Mouse (Mus musculus) heart, postnatal 0 days (tissue): ENCODE data around the gene Thrap3. TPM values are rescaled to one million over a fixed set of nuclear protein-coding genes. Genes with fewer than 3 reads are reported as not detected.
"Not testable (repeated sequence)": the region's sequence is repeated elsewhere in the genome, so short reads cannot be mapped to it uniquely, and the experiment has no call there.

Experiments
- ATAC-seq: fragments of 200-750 bp; cut with Nextera tagmentation; 2 replicates; pipeline ENCODE4 v1.8.0; 2017; ENCODE audit warnings: low read depth, moderate number of reproducible peaks, moderate library complexity; ENCODE audit not compliant: insufficient read depth
- DNase-seq: peaks from one replicate; pipeline ENCODE4 v3.0.0-alpha.2; 2016; ENCODE audit warnings: low spot score
- H3K27ac ChIP-seq: fragments of 300-500 bp; sonication (generic); 2 replicates; pipeline ENCODE4 v1.5.1; 2014; ENCODE audit warnings: low read depth, mild to moderate bottlenecking
- H3K27me3 ChIP-seq: fragments of 300-500 bp; sonication (generic); 2 replicates; pipeline ENCODE4 v1.6.1; 2014; ENCODE audit warnings: low read length, mixed read lengths; ENCODE audit not compliant: control insufficient read depth, insufficient read depth
- H3K36me3 ChIP-seq: fragments of 300-500 bp; sonication (generic); replicated peaks from 2 replicates; pipeline ENCODE4 v1.6.1; 2014; ENCODE audit warnings: low read length, mixed read lengths; ENCODE audit not compliant: control insufficient read depth, insufficient read depth
- H3K4me1 ChIP-seq: fragments of 300-500 bp; sonication (generic); 2 replicates; pipeline ENCODE4 v1.6.1; 2014; ENCODE audit warnings: antibody characterized with exemption; ENCODE audit not compliant: control insufficient read depth, insufficient read depth
- H3K4me2 ChIP-seq: fragments of 300-500 bp; sonication (generic); 2 replicates; pipeline ENCODE4 v1.6.1; 2014; ENCODE audit warnings: low read depth, mild to moderate bottlenecking, low read length, moderate library complexity
- H3K4me3 ChIP-seq: fragments of 300-500 bp; sonication (generic); 2 replicates; pipeline ENCODE4 v1.5.1; 2014; ENCODE audit warnings: low read depth, low read length
- H3K9ac ChIP-seq: fragments of 300-500 bp; sonication (generic); replicated peaks from 2 replicates; pipeline ENCODE4 v1.6.1; 2014; ENCODE audit warnings: low read depth, low read length, mixed read lengths
- H3K9me3 ChIP-seq: fragments of 300-500 bp; sonication (generic); replicated peaks from 2 replicates; pipeline ENCODE4 v1.6.1; 2016; ENCODE audit warnings: low read length; ENCODE audit not compliant: control insufficient read depth
- CTCF ChIP-seq: IDR thresholded peaks from 2 replicates; pipeline ENCODE4 v1.5.1; 2016; ENCODE audit warnings: antibody characterized with exemption, control low read depth, low read depth
- EP300 ChIP-seq: IDR thresholded peaks from 2 replicates; pipeline ENCODE4 v1.6.1; 2016; ENCODE audit warnings: antibody characterized with exemption, low read depth
- WGBS: fragments of 180-500 bp; shearing (Covaris S2); extraction: QIAGEN DNeasy Blood & Tissue Kit; methylation state at CpG from one replicate; pipeline ENCODE4 v1.1.7; 2014; 5-methylcytosine and 5-hydroxymethylcytosine counted together
- polyA plus RNA-seq: library from polyadenylated mRNA; unstranded; fragments of >200 nt; fragmentation: Nextera tagmentation; extraction: Ambion mirVana; gene quantifications from 2 replicates; pipeline ENCODE4 v1.2.1, GENCODE M21; 2015
- total RNA-seq: library from RNA; depleted of rRNA; stranded (reverse); fragments of >200 nt; gene quantifications from 2 replicates; pipeline ENCODE4 v1.2.3, GENCODE M21; 2014; ENCODE audit warnings: low replicate concordance

The Thrap3 gene
- total and polyA plus RNA-seq, 2 experiments from 2014 or later: 96.7 to 121 TPM

- WGBS: 91% methylated on average over 5 of the region's 5 CpGs
- H3K36me3 ChIP-seq: peaks cover 86% of the 10 kb centered on the region
- TF ChIP-seq CTCF (no peak), EP300 (no peak)
Observed at GRCm38 (mm10) chr4:126173800-126174199, 28.8 kb downstream of the Thrap3 start.

GRCm38 (mm10) chr4:126170737-126171136, 31.8 kb downstream of the Thrap3 start:
- H3K9ac ChIP-seq, H3K4me2 ChIP-seq, H3K27ac ChIP-seq, H3K4me3 ChIP-seq, DNase-seq, H3K27me3 ChIP-seq, ATAC-seq, H3K9me3 ChIP-seq: not testable (repeated sequence)
- 96% methylated on average over 5 of the region's 5 CpGs for WGBS
- H3K36me3 ChIP-seq: peaks cover 94% of the 10 kb centered on the region
- H3K4me1 ChIP-seq: 0 out of 2 replicates have a peak, but pooled peaks cover 11% of the 10 kb centered on the region

More at GRCm38 (mm10) chr4:126173800-126174199, 28.8 kb downstream of the Thrap3 start:
- Histone ChIP-seq H3K4me2 (no peak overlapping the region), H3K27ac (no peak overlapping the region), H3K4me3 (no peak overlapping the region), H3K9me3 (no peaks in the 10 kb centered on the region), H3K27me3 (no peaks in the 10 kb centered on the region), H3K4me1 (no peaks in the 10 kb centered on the region), H3K9ac (no peak overlapping the region)
- DNase-seq (no peak), ATAC-seq (no peak)

DNA sequence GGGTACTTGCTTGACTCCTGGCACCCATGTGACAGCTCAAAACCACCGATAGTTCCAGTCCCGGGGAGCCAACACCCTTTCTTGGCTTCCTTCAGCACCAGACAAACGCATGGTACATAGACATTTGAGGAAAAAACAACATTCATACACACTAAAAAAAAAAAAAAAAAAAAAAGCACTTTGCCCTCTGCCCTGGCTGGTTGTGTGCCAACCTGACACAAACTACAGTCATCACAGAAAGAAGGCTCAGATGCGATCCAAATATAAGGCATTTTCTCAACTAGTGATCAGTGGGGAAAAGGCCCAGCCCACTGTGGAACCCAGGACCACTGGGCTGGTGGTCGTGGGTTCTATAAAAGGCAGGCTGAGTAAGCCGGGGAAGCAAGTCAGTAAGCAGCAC, 33.7 kb downstream of the Thrap3 start:
- TF ChIP-seq EP300 (no peak), CTCF (no peak)
- 0 out of 2 replicates have a peak, but pooled peaks cover 12% of the 10 kb centered on the region for H3K4me1 ChIP-seq
- H3K27me3 ChIP-seq: no peaks in the 10 kb centered on the region
- H3K36me3 ChIP-seq: peaks cover 79% of the 10 kb centered on the region
- no peak overlapping the region for H3K27ac ChIP-seq
- WGBS: 78% methylated on average over 6 of the region's 6 CpGs
- no peak for ATAC-seq
- no peaks in the 10 kb centered on the region for H3K9me3 ChIP-seq
- no peak overlapping the region for H3K9ac ChIP-seq
- no peak overlapping the region for H3K4me3 ChIP-seq
- DNase-seq: no peak
- H3K4me2 ChIP-seq: no peak overlapping the region

DNA sequence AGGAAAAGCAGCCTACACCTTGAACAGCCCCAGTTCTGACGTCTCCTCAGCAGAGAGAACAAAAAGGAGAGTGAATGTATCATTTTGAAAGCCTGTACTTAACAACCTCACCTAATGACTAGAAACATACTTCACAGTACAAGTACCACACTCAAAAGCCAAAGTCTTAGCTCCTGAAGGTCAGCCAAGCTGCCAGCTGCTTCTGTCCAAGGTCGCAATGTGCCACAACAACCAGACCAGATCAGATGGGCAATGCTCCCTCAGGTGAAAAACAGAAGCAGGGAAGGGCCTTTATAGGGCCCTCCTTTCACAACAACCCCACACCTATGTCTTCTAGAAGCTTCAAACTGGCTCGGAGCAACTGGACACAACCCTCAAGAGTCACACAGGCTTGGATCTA, 36.5 kb downstream of the Thrap3 start:
- ATAC-seq (peak; percentile 33; the same call in 1 of the 2 replicates), DNase-seq (peak; percentile 70)
- TF ChIP-seq CTCF (no peak), EP300 (no peak)
- WGBS: 33% methylated on average over 3 of the region's 3 CpGs
- no peak overlapping the region for H3K4me3 ChIP-seq
- no peaks in the 10 kb centered on the region for H3K9me3 ChIP-seq
- H3K4me2 ChIP-seq: no peak overlapping the region
- H3K36me3 ChIP-seq: peaks cover 54% of the 10 kb centered on the region
- H3K27me3 ChIP-seq: no peaks in the 10 kb centered on the region
- 0 out of 2 replicates have a peak overlapping the region, but pooled peaks have one; percentile 0 for H3K9ac ChIP-seq
- peaks cover 24% of the 10 kb centered on the region for H3K4me1 ChIP-seq
- peak overlapping the region; percentile 89 for H3K27ac ChIP-seq

DNA sequence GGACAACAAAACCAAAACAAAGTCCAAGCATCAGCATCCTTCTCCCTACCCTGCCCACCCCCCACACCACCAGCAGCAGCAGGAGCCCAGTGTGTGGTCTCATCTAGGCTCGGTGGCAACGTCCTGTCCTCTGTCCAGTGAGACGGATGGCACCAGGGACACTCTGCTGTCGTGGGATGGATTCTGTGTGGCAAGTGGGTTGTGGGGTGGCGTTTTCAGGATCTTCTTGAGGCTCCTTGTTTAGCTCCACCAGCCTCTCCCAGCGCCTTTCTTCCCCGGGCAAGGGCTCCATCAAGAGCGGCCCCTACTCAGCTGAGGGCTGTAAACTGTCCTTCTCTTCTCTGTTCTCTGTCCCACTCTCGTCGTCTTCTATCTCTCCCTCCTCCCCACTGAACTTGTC, 37.5 kb downstream of the Thrap3 start:
- WGBS: 57% methylated on average over 8 of the region's 10 CpGs
- peaks cover 46% of the 10 kb centered on the region for H3K36me3 ChIP-seq

GRCm38 (mm10) chr4:126163685-126164084, 38.9 kb downstream of the Thrap3 start:
- peak overlapping the region; percentile 81; the same call in 1 of the 2 replicates for H3K9ac ChIP-seq
- 60% methylated on average over 4 of the region's 4 CpGs for WGBS

More for the DNA sequence above, 37.5 kb downstream of the Thrap3 start:
- not testable (repeated sequence) for H3K9me3 ChIP-seq, H3K27me3 ChIP-seq, DNase-seq, ATAC-seq, H3K4me2 ChIP-seq, H3K4me3 ChIP-seq, H3K9ac ChIP-seq, H3K27ac ChIP-seq
- peaks cover 24% of the 10 kb centered on the region for H3K4me1 ChIP-seq

More at GRCm38 (mm10) chr4:126163685-126164084, 38.9 kb downstream of the Thrap3 start:
- H3K4me2 ChIP-seq: no peak overlapping the region
- peaks cover 24% of the 10 kb centered on the region for H3K4me1 ChIP-seq
- TF ChIP-seq EP300: no peak
- no peak for TF ChIP-seq CTCF
- no peaks in the 10 kb centered on the region for H3K27me3 ChIP-seq
- no peaks in the 10 kb centered on the region for H3K9me3 ChIP-seq
- no peak overlapping the region for H3K4me3 ChIP-seq
- DNase-seq (no peak), ATAC-seq (no peak)
- H3K27ac ChIP-seq: peak overlapping the region; percentile 80; the same call in 1 of the 2 replicates
- peaks cover 32% of the 10 kb centered on the region for H3K36me3 ChIP-seq
